Mouse (Mus musculus) liver, adult 2 months (tissue): ENCODE data around the gene Kdm5a. TPM values are rescaled to one million over a fixed set of nuclear protein-coding genes. Genes with fewer than 3 reads are reported as not detected.

Source experiments
- DNase-seq: peaks from one replicate; pipeline ENCODE4 v3.0.0-alpha.2; 2011; ENCODE audit warnings: low read depth, low spot score; ENCODE audit errors: extremely low read depth
- H3K27ac ChIP-seq: fragments of 200-500 bp; replicated peaks from 2 replicates; pipeline ENCODE4 v1.5.1; 2012; ENCODE audit warnings: low read depth, mild to moderate bottlenecking, control low read depth, inconsistent platforms, low read length; ENCODE audit not compliant: insufficient read depth
- H3K27me3 ChIP-seq: fragments of 200-500 bp; 2 replicates; pipeline ENCODE4 v1.6.1; 2012; ENCODE audit warnings: mild to moderate bottlenecking, moderate library complexity, low read length, inconsistent platforms; ENCODE audit not compliant: control insufficient read depth, insufficient read depth
- H3K36me3 ChIP-seq: fragments of 200-500 bp; 2 replicates; pipeline ENCODE4 v1.6.1; 2012; ENCODE audit warnings: low read length, inconsistent platforms; ENCODE audit not compliant: control insufficient read depth, insufficient read depth
- H3K4me1 ChIP-seq: fragments of 200-500 bp; 2 replicates; pipeline ENCODE4 v1.6.1; 2011; ENCODE audit warnings: low read length; ENCODE audit not compliant: control insufficient read depth, insufficient read depth
- H3K4me3 ChIP-seq: fragments of 200-500 bp; 2 replicates; pipeline ENCODE4 v1.5.1; 2011; ENCODE audit warnings: low read depth, mild to moderate bottlenecking, control low read depth, low read length, moderate library complexity; ENCODE audit not compliant: insufficient read depth
- H3K79me2 ChIP-seq: fragments of 200-500 bp; 2 replicates; pipeline ENCODE4 v1.6.1; 2012; ENCODE audit warnings: inconsistent platforms, mild to moderate bottlenecking, low read length, moderate library complexity; ENCODE audit not compliant: control insufficient read depth, insufficient read depth
- H3K9ac ChIP-seq: fragments of 200-500 bp; 2 replicates; pipeline ENCODE4 v1.6.1; 2012; ENCODE audit warnings: low read depth, mild to moderate bottlenecking, control low read depth, inconsistent platforms, low read length
- CTCF ChIP-seq: fragments of 200-500 bp; IDR thresholded peaks from 2 replicates; pipeline ENCODE4 v1.5.1; 2011; ENCODE audit warnings: low read depth, low read length, control low read depth
- POLR2A ChIP-seq: fragments of 200-500 bp; IDR thresholded peaks from 2 replicates; pipeline ENCODE4 v1.6.1; 2011; ENCODE audit warnings: low read length, control low read depth; ENCODE audit not compliant: insufficient read depth; ENCODE audit errors: extremely low read depth
- WGBS: fragments of 180-500 bp; shearing (Covaris S2); methylation state at CpG from one replicate; pipeline ENCODE4 v1.1.7; 2018; 5-methylcytosine and 5-hydroxymethylcytosine counted together
- polyA plus RNA-seq: library from polyadenylated mRNA; depleted of rRNA; stranded (reverse); fragments of >200 nt; gene quantifications from 2 replicates; pipeline ENCODE4 v1.2.3, GENCODE M21; 2012
- total RNA-seq: library from RNA; depleted of rRNA; stranded (reverse); fragments of >200 nt; gene quantifications from 2 replicates; pipeline ENCODE4 v1.2.3, GENCODE M21; 2014

The Kdm5a gene
- total and polyA plus RNA-seq, 2 experiments: 2.2 to 24.2 TPM

GRCm38 (mm10) chr6:120479302-120479701, 115.4 kb downstream of the Kdm5a start:
- 68% methylated on average over 2 of the region's 2 CpGs for WGBS
- TF ChIP-seq POLR2A (no peak), CTCF (no peak)
- Histone ChIP-seq H3K9ac (no peak overlapping the region), H3K4me1 (peaks cover 4% of the 10 kb centered on the region), H3K4me3 (no peak overlapping the region), H3K27ac (no peak overlapping the region), H3K27me3 (no peaks in the 10 kb centered on the region), H3K79me2 (no peaks in the 10 kb centered on the region), H3K36me3 (peaks cover 8% of the 10 kb centered on the region; the same call in 1 of the 2 replicates)
- peak; percentile 39 for DNase-seq

- no peak overlapping the region for H3K27ac ChIP-seq
- H3K4me3 ChIP-seq: no peak overlapping the region
- H3K27me3 ChIP-seq: no peaks in the 10 kb centered on the region
- 94% methylated on average over 5 of the region's 5 CpGs for WGBS
- peaks cover 8% of the 10 kb centered on the region; the same call in 1 of the 2 replicates for H3K36me3 ChIP-seq
- no peak for DNase-seq
- TF ChIP-seq CTCF (no peak), POLR2A (no peak)
- H3K79me2 ChIP-seq: no peaks in the 10 kb centered on the region
- peaks cover 4% of the 10 kb centered on the region for H3K4me1 ChIP-seq
- no peak overlapping the region for H3K9ac ChIP-seq
These were observed 116.4 kb downstream of the Kdm5a start for GRCm38 (mm10) chr6:120480361-120480760.

- H3K36me3 ChIP-seq: peaks cover 7% of the 10 kb centered on the region; the same call in 1 of the 2 replicates
These were observed 117.6 kb downstream of the Kdm5a start for GRCm38 (mm10) chr6:120481538-120481937.

GRCm38 (mm10) chr6:120482021-120482420, 118.1 kb downstream of the Kdm5a start:
- Histone ChIP-seq H3K27me3 (no peaks in the 10 kb centered on the region), H3K36me3 (peaks cover 7% of the 10 kb centered on the region; the same call in 1 of the 2 replicates), H3K79me2 (no peaks in the 10 kb centered on the region), H3K4me3 (no peak overlapping the region), H3K27ac (no peak overlapping the region), H3K4me1 (0 out of 2 replicates have a peak, but pooled peaks cover 2% of the 10 kb centered on the region), H3K9ac (no peak overlapping the region)
- WGBS: 91% methylated on average over 14 of the region's 14 CpGs
- no peak for DNase-seq
- TF ChIP-seq CTCF: no peak
- TF ChIP-seq POLR2A: no peak

More at GRCm38 (mm10) chr6:120481538-120481937, 117.6 kb downstream of the Kdm5a start:
- Histone ChIP-seq H3K4me3 (no peak overlapping the region), H3K27ac (no peak overlapping the region), H3K4me1 (0 out of 2 replicates have a peak, but pooled peaks cover 2% of the 10 kb centered on the region), H3K9ac (no peak overlapping the region), H3K27me3 (no peaks in the 10 kb centered on the region), H3K79me2 (no peaks in the 10 kb centered on the region)
- 85% methylated on average over 6 of the region's 6 CpGs for WGBS
- no peak for DNase-seq
- TF ChIP-seq POLR2A (no peak), CTCF (peak; percentile 44)

GRCm38 (mm10) chr6:120482756-120483155, 118.8 kb downstream of the Kdm5a start:
- Histone ChIP-seq H3K9ac (no peak overlapping the region), H3K36me3 (peaks cover 7% of the 10 kb centered on the region; the same call in 1 of the 2 replicates), H3K27ac (no peak overlapping the region), H3K79me2 (no peaks in the 10 kb centered on the region), H3K4me1 (0 out of 2 replicates have a peak, but pooled peaks cover 2% of the 10 kb centered on the region), H3K4me3 (no peak overlapping the region), H3K27me3 (no peaks in the 10 kb centered on the region)
- DNase-seq: peak; percentile 45
- WGBS: 37% methylated on average over 6 of the region's 6 CpGs
- TF ChIP-seq CTCF (no peak), POLR2A (no peak)

GRCm38 (mm10) chr6:120483211-120483626, 119.3 kb downstream of the Kdm5a start:
- Histone ChIP-seq H3K9ac (no peak overlapping the region), H3K27ac (no peak overlapping the region), H3K4me1 (0 out of 2 replicates have a peak, but pooled peaks cover 2% of the 10 kb centered on the region), H3K36me3 (peaks cover 5% of the 10 kb centered on the region; the same call in 1 of the 2 replicates), H3K4me3 (no peak overlapping the region), H3K79me2 (no peaks in the 10 kb centered on the region), H3K27me3 (no peaks in the 10 kb centered on the region)
- TF ChIP-seq CTCF (peak; percentile 73), POLR2A (no peak)
- WGBS: 42% methylated on average over 8 of the region's 8 CpGs
- peak; percentile 25 for DNase-seq
